Mouse (Mus musculus) granulocyte monocyte progenitor cell, adult 5-6 weeks (primary cell): Measurements from ENCODE around the gene Zfp385b. TPM values are rescaled to one million over a fixed set of nuclear protein-coding genes. Genes with fewer than 3 reads are reported as not detected.

Source experiments
- ATAC-seq: replicated peaks from 2 replicates; pipeline ENCODE4 v1.8.0; 2016; ENCODE audit warnings: mild to moderate bottlenecking, moderate TSS enrichment, inconsistent platforms; ENCODE audit not compliant: poor library complexity, severe bottlenecking
- total RNA-seq, 2 experiments: library from RNA; stranded (forward) in 1 of 2; stranded (reverse) in 1 of 2; fragments of 200-712, 200-1000 nt in 1 of 2; fragments of >200 nt in 1 of 2; fragmentation: Nextera tagmentation in 1 of 2; gene quantifications; 2 replicates each; pipeline ENCODE4 v1.2.3; 2014 to 2017

Gene Zfp385b
- total RNA-seq, 2 experiments from 2014 or later = not detected

GRCm38 (mm10) chr2:77795859-77796552 is 23.4 kb downstream of the Zfp385b start:
- ATAC-seq = no peak

GRCm38 (mm10) chr2:77790846-77791245 is 28.6 kb downstream of the Zfp385b start:
- no peak for ATAC-seq

GRCm38 (mm10) chr2:77790295-77790694 is 29.1 kb downstream of the Zfp385b start:
- ATAC-seq = no peak

- no peak for ATAC-seq
Observed at GRCm38 (mm10) chr2:77781390-77781789, 38.0 kb downstream of the Zfp385b start.

DNA sequence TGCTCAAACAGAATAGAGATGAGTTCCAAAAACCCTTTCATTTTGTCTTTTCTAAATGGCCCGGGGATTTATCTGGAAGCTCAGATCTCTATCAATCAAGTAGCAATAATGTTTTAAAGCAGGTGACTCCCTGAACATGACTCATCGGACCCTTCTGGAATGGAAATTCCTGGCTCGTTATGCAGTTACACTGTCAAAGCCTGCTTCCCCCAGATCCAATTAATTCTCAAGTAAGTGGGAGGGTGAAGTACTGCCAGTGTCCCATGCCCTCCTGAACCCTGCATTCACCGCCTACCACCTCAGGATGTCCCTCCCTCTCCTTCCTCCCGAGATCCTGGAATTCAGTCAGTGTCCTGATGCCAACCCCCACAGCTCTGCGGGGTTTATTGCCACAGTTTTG is 41.7 kb downstream of the Zfp385b start:
- ATAC-seq = no peak

DNA sequence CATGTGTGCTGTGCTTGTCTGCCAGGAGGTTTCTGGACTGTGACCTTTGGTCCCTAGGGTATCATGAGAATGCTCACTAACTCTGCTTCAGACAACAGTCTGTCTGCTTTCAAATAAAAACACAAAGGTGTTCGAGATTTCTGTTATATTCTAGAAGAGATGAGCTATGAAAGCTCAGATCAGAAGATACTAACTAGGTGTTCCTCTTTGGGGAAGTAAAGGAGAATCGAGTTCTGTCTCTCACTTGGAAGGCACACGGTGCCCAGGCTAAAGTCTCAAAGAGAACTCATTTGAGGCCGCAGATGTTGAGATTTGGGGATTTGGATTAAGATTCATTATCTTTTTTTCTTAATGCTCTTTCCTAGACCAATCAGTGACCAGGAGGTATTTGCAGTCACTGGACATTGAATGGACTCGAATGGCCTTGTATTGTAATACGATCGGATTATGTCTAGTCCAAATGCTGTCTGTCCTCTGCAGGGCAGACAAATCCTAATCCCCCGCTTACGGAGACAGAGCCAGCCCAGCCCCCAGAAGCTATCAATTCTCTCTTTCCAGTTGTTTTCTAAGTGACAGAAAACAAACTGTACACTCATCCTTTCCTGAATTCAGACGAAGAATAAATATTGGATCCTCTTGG is 42.3 kb downstream of the Zfp385b start:
- ATAC-seq = no peak

DNA sequence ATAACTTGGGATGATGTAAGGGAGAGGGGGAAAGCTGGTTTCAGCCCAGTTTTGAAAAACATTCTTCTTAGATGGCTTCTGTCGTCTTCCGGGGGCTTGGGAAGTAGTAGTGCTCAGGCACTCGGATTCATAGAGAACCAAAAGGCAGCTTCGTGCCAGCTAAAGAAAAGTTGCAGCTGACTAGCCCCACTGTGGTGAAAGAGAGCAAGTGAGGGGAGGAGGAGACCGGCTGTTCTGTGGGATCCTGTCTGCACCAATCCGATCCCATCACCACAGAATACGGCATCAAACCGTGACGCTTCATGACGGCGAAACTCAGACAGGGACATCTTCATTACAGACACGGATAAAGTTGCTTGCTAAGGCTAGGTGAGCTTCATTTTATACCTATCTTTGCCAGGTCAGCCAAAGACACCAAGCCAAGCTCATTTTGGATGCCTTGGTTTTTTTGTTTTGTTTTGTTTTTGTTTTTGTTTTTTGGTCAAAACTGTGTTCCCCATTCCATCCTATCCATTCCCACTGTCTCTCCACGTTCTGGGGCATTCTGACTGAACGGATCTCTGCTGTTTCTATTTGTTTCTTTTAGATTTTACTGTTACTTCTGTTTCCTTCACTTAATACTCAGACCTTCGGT is 44.1 kb downstream of the Zfp385b start:
- ATAC-seq = no peak

DNA sequence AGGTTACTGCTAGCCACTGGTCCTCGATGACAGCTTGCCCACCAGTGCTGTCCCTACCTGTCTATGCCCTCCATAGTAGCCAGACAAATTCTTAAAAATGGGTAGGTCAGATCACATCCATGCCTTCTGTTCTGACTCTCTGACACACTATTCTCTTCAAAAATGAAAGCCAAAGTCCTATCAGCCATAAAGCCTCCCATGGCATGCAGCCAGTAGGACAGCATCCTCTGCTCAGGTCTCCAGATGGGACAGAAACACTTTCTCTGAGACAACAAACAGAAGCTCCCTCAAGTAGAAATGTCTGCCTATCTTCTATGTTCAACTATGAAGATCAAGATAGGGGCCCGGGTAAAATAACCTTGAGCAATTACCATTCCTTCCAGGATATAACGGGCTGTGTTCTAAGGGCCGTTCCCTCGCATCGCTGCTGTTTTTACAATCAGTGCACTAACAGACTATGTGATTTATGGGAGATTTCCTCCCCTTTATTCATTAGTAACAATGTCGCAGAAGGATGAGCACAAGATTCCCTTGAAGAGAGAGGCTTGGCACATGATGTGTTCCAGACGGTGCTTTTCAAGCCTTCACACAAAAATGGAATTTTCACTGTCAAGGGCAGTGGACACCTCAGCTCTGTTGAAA is 49.3 kb downstream of the Zfp385b start:
- no peak for ATAC-seq

DNA sequence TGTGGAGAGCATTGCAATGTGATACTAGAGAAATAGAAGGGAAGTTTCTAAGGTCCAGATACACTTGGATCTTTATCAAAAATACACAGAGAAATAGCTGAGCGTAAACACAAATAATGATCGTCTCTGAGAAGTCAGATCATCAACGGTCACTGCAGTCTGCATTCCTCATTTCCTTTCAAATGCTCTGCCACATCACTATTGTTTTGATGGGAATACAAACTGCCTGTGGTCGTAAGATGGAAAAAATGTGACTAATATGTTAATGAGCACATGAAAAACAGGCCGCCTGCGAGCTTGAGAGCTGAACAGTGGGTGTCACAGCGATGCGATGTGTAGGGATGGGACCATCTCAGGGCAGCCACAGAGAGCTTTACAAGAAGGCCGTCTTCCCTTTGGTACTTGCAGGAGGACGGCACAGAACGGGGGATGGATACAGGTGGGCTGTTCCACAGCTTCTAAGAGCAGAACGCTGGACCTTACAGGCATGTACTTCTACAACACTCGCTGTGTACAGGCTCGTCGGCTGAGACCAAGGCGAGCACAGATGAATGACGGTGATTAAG is 51.0 kb downstream of the Zfp385b start:
- ATAC-seq = no peak

DNA sequence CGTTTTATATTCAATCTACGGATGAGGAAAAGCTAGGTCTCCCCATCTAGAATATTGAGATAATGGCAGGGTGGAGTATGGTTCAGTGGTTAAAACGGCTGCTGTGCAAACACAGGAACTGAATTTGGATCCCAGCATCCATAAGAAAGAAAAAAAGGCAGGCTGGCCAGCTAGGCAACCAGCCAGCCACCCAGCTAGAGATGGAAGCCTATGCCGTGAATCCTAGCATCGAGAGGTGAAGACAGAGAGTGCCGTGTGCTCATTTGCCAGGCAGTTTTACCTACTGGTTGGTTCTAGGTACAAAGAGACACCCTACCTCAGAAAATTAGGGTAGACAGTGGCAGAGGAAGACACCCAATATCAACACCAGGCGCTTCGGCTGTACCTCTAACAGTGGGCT is 57.5 kb downstream of the Zfp385b start:
- ATAC-seq = no peak

- ATAC-seq = no peak
Observed at GRCm38 (mm10) chr2:77758403-77759071, 60.9 kb downstream of the Zfp385b start.

DNA sequence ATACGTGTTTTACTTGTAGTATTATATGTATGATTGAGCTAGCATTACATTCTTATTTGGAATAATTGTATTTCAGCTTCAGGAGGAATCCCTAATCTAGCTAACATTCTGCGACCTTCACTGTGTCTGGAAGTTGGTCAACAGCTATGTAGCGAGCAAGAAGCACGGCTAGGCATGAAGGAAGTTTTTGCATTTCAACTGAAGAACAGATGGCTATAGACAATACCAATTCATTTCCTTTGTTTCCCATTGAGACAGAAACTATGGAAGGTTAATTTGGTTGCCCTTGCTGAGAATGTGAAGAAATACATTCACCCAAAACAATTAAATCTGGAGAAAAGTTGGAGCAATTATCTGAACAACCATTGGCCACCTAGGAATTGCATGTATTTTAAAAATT is 66.9 kb downstream of the Zfp385b start:
- no peak for ATAC-seq

DNA sequence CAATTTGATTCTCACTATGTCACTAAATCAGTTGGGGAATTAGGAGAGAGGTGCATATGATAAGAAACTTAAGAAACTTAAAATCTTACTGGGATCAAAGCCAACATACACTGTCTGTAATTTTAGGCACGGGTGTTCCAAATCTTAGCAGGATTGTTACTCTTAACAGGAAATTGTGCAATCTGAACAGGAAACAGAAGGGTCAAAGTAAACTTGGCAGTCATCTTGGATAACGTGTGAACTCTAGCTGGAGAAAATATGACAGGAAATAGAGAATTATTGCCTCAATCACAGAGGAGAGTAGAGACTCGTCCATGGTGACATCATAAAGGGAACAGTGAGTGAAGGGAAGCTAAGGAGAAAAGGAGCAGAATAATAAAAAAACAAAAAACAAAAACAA is 69.8 kb downstream of the Zfp385b start:
- ATAC-seq = no peak

GRCm38 (mm10) chr2:77746417-77746816 is 73.0 kb downstream of the Zfp385b start:
- ATAC-seq = no peak

DNA sequence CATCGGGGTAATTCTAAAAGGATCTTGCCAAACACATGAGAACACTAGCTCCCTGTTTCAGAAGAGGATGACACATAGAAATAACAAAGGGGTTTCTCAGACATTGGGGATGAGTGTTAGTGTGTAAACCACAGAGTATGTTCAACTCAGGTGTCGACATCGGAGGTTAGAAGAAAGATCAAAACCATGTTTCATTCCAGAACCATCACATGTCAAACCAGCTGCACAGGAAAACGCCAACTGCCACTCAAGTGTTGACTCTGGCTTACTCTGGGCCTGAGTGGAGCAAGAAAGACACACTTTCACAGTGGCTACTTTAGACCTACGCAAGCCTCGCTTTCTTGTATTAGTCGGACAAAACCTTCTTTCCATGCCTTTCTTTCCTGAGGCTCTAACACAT is 74.2 kb downstream of the Zfp385b start:
- no peak for ATAC-seq

GRCm38 (mm10) chr2:77742359-77742758 is 77.1 kb downstream of the Zfp385b start:
- ATAC-seq = no peak

GRCm38 (mm10) chr2:77730196-77730595 is 89.2 kb downstream of the Zfp385b start:
- ATAC-seq = no peak

DNA sequence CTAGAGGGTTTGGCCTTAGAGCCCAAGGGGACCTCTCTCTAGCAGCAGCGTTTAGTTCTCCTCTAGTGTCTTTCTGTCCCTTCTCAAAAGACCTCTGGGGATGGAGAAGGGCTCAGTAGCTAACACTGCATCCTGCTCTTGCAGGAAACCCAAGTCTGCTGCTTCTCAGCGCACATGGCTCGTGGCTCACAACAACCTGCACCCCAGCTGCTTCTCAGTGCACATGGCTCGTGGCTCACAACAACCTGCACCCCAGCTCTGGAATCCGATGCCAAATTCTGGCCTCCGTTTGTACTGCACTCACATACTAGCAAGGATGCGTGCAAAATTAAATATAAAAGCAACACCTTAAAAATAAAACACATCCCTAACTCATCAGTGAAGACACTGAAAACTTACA is 92.6 kb downstream of the Zfp385b start:
- no peak for ATAC-seq

- ATAC-seq = no peak
Observed at GRCm38 (mm10) chr2:77720806-77721205, 98.6 kb downstream of the Zfp385b start.

GRCm38 (mm10) chr2:77716367-77716766 is 103.1 kb downstream of the Zfp385b start:
- ATAC-seq = peak; percentile 25; the same call in 1 of the 2 replicates
